Mouse (Mus musculus) G1E (cell line): ENCODE measurements around the gene Spp1. TPM values are rescaled to one million over a fixed set of nuclear protein-coding genes. Genes with fewer than 3 reads are reported as not detected.

Experiments
- ATAC-seq: 2 replicates; pipeline ENCODE4 v1.8.0; 2016; ENCODE audit warnings: mild to moderate bottlenecking; ENCODE audit not compliant: insufficient number of reproducible peaks, poor library complexity, low FRiP score, severe bottlenecking; ENCODE audit errors: extremely low read depth
- DNase-seq: peaks from one replicate; pipeline ENCODE4 v3.0.0; 2012; ENCODE audit warnings: low spot score
- H3K27me3 ChIP-seq: 2 replicates; pipeline ENCODE4 v1.6.1; 2012; ENCODE audit warnings: mild to moderate bottlenecking, low read length, inconsistent platforms; ENCODE audit not compliant: insufficient read depth
- H3K36me3 ChIP-seq: replicated peaks from 2 replicates; pipeline ENCODE3; 2012; ENCODE audit warnings: mild to moderate bottlenecking, inconsistent platforms
- H3K4me1 ChIP-seq: 2 replicates; pipeline ENCODE4 v1.6.1; 2012; ENCODE audit warnings: low read depth, low read length, inconsistent platforms, mixed read lengths; ENCODE audit not compliant: insufficient read depth
- H3K4me3 ChIP-seq: 2 replicates; pipeline ENCODE4 v1.5.1; 2012; ENCODE audit warnings: low read depth, mild to moderate bottlenecking, inconsistent platforms, low read length, moderate library complexity, mixed read lengths
- H3K9me3 ChIP-seq: replicated peaks from 2 replicates; pipeline ENCODE4 v1.6.1; 2012; ENCODE audit warnings: inconsistent platforms
- CTCF ChIP-seq: IDR thresholded peaks from 2 replicates; pipeline ENCODE4 v1.5.1; 2012; ENCODE audit warnings: low read depth, low read length, inconsistent platforms, mixed read lengths
- GATA1 ChIP-seq: IDR thresholded peaks from 2 replicates; pipeline ENCODE4 v1.6.1; 2012; ENCODE audit warnings: borderline replicate concordance, low read length, inconsistent platforms, mixed read lengths
- GATA2 ChIP-seq: IDR thresholded peaks from 2 replicates; pipeline ENCODE4 v1.6.1; 2012; ENCODE audit warnings: low read depth, low read length, inconsistent platforms, borderline replicate concordance
- POLR2AphosphoS5 ChIP-seq: IDR thresholded peaks from 2 replicates; pipeline ENCODE4 v1.6.1; 2012; ENCODE audit warnings: low read depth, low read length, inconsistent platforms; ENCODE audit not compliant: insufficient replicate concordance
- TAL1 ChIP-seq: conservative IDR thresholded peaks from 2 replicates; pipeline ENCODE4 v1.6.1; 2012; ENCODE audit warnings: low read depth, low read length, inconsistent platforms, mixed read lengths
- polyA plus RNA-seq: library from polyadenylated mRNA; stranded (reverse); fragments of >175 nt; gene quantifications from 2 replicates; pipeline ENCODE4 v1.2.3, GENCODE M21; 2012
- total RNA-seq, 2 experiments: library from RNA; stranded (forward) in 1 of 2; stranded (reverse) in 1 of 2; fragments of 200-1000 nt in 1 of 2; fragments of >200 nt in 1 of 2; fragmentation: Nextera tagmentation in 1 of 2; gene quantifications; 2 replicates each; pipeline ENCODE4 v1.2.3; 2014 to 2017

The Spp1 gene
- total and polyA plus RNA-seq, 3 experiments: not detected

- DNase-seq (no peak), ATAC-seq (no peak)
- Histone ChIP-seq H3K36me3 (no peaks in the 10 kb centered on the region), H3K27me3 (no peaks in the 10 kb centered on the region), H3K4me1 (no peaks in the 10 kb centered on the region), H3K4me3 (no peak overlapping the region), H3K9me3 (peaks cover 33% of the 10 kb centered on the region)
- TF ChIP-seq TAL1: no peak
- no peak for TF ChIP-seq GATA2
- no peak for TF ChIP-seq POLR2AphosphoS5
- no peak for TF ChIP-seq CTCF
- TF ChIP-seq GATA1: no peak
These were observed 31.9 kb downstream of the Spp1 start for GRCm38 (mm10) chr5:104466816-104467215.

- DNase-seq: no peak
- no peak for TF ChIP-seq GATA1
- TF ChIP-seq CTCF: no peak
- TF ChIP-seq GATA2: no peak
- TF ChIP-seq POLR2AphosphoS5: no peak
- no peak for TF ChIP-seq TAL1
- Histone ChIP-seq H3K4me3 (no peak overlapping the region; the same call in 1 of the 2 replicates), H3K9me3 (peaks cover 41% of the 10 kb centered on the region), H3K4me1 (no peaks in the 10 kb centered on the region), H3K27me3 (no peaks in the 10 kb centered on the region), H3K36me3 (no peaks in the 10 kb centered on the region)
- ATAC-seq: no peak; the same call in 1 of the 2 replicates
These were observed 33.7 kb downstream of the Spp1 start for GRCm38 (mm10) chr5:104468586-104468985.

GRCm38 (mm10) chr5:104470981-104471391 is 36.1 kb downstream of the Spp1 start:
- Histone ChIP-seq H3K36me3 (no peaks in the 10 kb centered on the region), H3K4me1 (no peaks in the 10 kb centered on the region), H3K4me3 (no peak overlapping the region), H3K27me3 (no peaks in the 10 kb centered on the region), H3K9me3 (peaks cover 31% of the 10 kb centered on the region)
- DNase-seq: no peak
- no peak for ATAC-seq
- TF ChIP-seq GATA2: no peak
- no peak for TF ChIP-seq TAL1
- no peak for TF ChIP-seq CTCF
- TF ChIP-seq GATA1: no peak
- TF ChIP-seq POLR2AphosphoS5: no peak

- no peaks in the 10 kb centered on the region for H3K36me3 ChIP-seq
- no peaks in the 10 kb centered on the region for H3K4me1 ChIP-seq
- H3K9me3 ChIP-seq: peaks cover 26% of the 10 kb centered on the region
- H3K27me3 ChIP-seq: no peaks in the 10 kb centered on the region
- no peak overlapping the region for H3K4me3 ChIP-seq
- no peak for DNase-seq
- TF ChIP-seq POLR2AphosphoS5 (no peak), GATA1 (no peak), TAL1 (no peak), CTCF (no peak), GATA2 (no peak)
- ATAC-seq: no peak
These were observed 37.5 kb downstream of the Spp1 start for GRCm38 (mm10) chr5:104472371-104472770.

- ATAC-seq (no peak), DNase-seq (no peak)
- Histone ChIP-seq H3K4me1 (no peaks in the 10 kb centered on the region), H3K4me3 (no peak overlapping the region), H3K27me3 (no peaks in the 10 kb centered on the region), H3K36me3 (no peaks in the 10 kb centered on the region), H3K9me3 (peaks cover 29% of the 10 kb centered on the region)
- TF ChIP-seq POLR2AphosphoS5: no peak
- no peak for TF ChIP-seq CTCF
- TF ChIP-seq GATA2: no peak
- TF ChIP-seq TAL1: no peak
- TF ChIP-seq GATA1: no peak
These were observed 45.4 kb downstream of the Spp1 start for GRCm38 (mm10) chr5:104480367-104480766.

GRCm38 (mm10) chr5:104482856-104483255 is 47.9 kb downstream of the Spp1 start:
- H3K4me3 ChIP-seq: no peak overlapping the region
- no peak for ATAC-seq
- no peaks in the 10 kb centered on the region for H3K4me1 ChIP-seq
- no peak for TF ChIP-seq POLR2AphosphoS5
- no peak for TF ChIP-seq CTCF
- no peak for TF ChIP-seq GATA1
- no peak for TF ChIP-seq GATA2
- TF ChIP-seq TAL1: no peak
- peaks cover 24% of the 10 kb centered on the region for H3K9me3 ChIP-seq
- no peaks in the 10 kb centered on the region for H3K27me3 ChIP-seq
- no peaks in the 10 kb centered on the region for H3K36me3 ChIP-seq
- no peak for DNase-seq

Other genes with a start within 250 kb of the Spp1 start
- not detected in 2 replicates for gene Dmp1, start 232.5 kb upstream of the Spp1 start, total RNA-seq (2014; fragmentation: Nextera tagmentation)
- 0.05 TPM in 1 of 2 replicates, not detected in the other for gene Dmp1, start 232.5 kb upstream of the Spp1 start, total RNA-seq (2017)
- not detected in 2 replicates for gene Dmp1, start 232.5 kb upstream of the Spp1 start, polyA plus RNA-seq
- not detected in 2 replicates for gene Ibsp, start 135.9 kb upstream of the Spp1 start, total RNA-seq (2014; fragmentation: Nextera tagmentation)
- 0.16 TPM in 1 of 2 replicates, not detected in the other for gene Ibsp, start 135.9 kb upstream of the Spp1 start, total RNA-seq (2017)
- gene Ibsp, start 135.9 kb upstream of the Spp1 start, polyA plus RNA-seq: not detected in 2 replicates
- gene Mepe, start 109.8 kb upstream of the Spp1 start, total RNA-seq (2014; fragmentation: Nextera tagmentation): not detected in 2 replicates
- gene Mepe, start 109.8 kb upstream of the Spp1 start, total RNA-seq (2017): 0.06 TPM in 1 of 2 replicates, not detected in the other
- gene Mepe, start 109.8 kb upstream of the Spp1 start, polyA plus RNA-seq: not detected in 2 replicates
- not detected in 2 replicates for gene Pkd2, start 24.3 kb downstream of the Spp1 start, total RNA-seq (2014; fragmentation: Nextera tagmentation)
- gene Pkd2, start 24.3 kb downstream of the Spp1 start, total RNA-seq (2017): 0.12 and 0.27 TPM in 2 replicates
- gene Pkd2, start 24.3 kb downstream of the Spp1 start, polyA plus RNA-seq: not detected in 2 replicates
- gene BC005561, start 73.2 kb downstream of the Spp1 start, total RNA-seq (2014; fragmentation: Nextera tagmentation): 31.8 and 32.5 TPM in 2 replicates
- 11.5 and 15.2 TPM in 2 replicates for gene BC005561, start 73.2 kb downstream of the Spp1 start, total RNA-seq (2017)
- gene BC005561, start 73.2 kb downstream of the Spp1 start, polyA plus RNA-seq: 2.1 and 2.3 TPM in 2 replicates